Mouse (Mus musculus): ENCODE results near the gene 1700015G11Rik. TPM values are rescaled to one million over a fixed set of nuclear protein-coding genes. Genes with fewer than 3 reads are reported as not detected.

1700015G11Rik gene
- polyA plus RNA-seq, 1 experiment from 2014 or later = not detected

DNA sequence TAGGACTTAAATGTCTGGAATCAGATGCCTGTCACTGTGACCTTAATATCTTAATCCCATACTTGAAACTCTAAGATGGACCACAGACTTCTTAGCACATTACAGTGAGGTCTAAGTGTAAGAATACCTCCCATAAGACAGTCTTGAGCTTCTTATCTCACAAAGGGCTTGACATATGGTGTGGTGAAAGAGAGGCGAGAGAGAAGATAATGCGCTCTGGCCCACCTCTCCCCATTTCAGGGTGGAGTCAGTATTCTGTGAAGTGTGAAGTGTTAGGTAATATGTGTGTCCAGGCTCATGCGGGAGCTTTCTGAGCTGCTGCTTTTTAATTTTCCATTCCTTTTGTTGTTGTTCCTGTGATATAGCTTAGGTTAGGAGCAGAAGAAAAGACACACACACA lies 24.5 kb downstream of the 1700015G11Rik start:
- 77% methylated on average over 3 of the region's 3 CpGs for WGBS
- no peak for ATAC-seq (replicated peaks)
- Histone ChIP-seq H3K9me3 (no peaks in the 10 kb centered on the region), H3K27ac (no peak overlapping the region), H3K4me3 (no peak overlapping the region), H3K4me1 (no peaks in the 10 kb centered on the region), H3K4me2 (no peak overlapping the region), H3K9ac (no peak overlapping the region), H3K36me3 (replicated peaks) (no peaks in the 10 kb centered on the region), H3K27me3 (replicated peaks) (no peaks in the 10 kb centered on the region)

DNA sequence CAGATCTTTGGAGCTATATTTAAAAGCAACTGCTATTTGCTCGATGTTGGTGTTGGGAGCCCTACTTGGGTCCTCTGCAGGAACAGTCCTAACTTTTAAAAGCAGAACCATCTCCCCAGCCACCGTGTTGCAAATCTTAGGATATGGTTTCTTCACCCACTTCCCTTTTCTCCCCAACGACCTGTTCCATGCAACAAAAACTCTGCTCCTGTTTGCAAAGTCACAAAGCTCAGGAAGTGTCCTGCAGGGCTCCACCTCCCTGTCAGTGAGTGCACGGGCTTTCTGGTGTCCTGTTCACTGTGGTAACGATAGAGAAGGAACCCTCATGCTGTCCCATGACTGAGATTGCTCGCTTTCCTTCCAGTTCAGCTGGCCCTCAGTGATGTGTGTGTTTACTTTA lies 28.6 kb downstream of the 1700015G11Rik start:
- H3K27ac ChIP-seq = no peak overlapping the region
- H3K4me1 ChIP-seq = no peaks in the 10 kb centered on the region
- no peak overlapping the region for H3K4me2 ChIP-seq
- H3K27me3 ChIP-seq (replicated peaks) = no peaks in the 10 kb centered on the region
- WGBS = 80% methylated on average over 6 of the region's 6 CpGs
- H3K9ac ChIP-seq = no peak overlapping the region
- ATAC-seq (replicated peaks) = no peak
- no peak overlapping the region for H3K4me3 ChIP-seq
- no peaks in the 10 kb centered on the region for H3K36me3 ChIP-seq (replicated peaks)
- H3K9me3 ChIP-seq = no peaks in the 10 kb centered on the region

DNA sequence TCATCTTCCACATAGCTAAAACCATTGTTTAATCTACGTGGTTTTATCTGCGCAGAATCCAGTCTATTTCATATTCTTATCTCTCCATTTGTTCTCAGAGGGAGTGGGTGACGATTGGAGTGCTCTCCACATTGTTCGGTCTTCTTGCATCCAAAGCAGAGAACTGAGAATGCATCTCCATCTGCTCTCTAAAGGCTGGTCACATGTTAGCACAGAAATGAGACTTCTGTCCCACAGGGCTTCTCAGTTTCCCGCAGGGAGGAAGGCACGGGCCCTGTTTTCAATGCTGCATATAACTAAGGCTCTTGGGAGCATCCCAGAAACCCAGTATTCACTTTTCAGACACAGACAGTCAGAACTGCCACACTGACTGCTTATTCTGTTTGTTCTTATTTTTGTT lies 29.8 kb downstream of the 1700015G11Rik start:
- WGBS = 75% methylated on average over 6 of the region's 6 CpGs
- H3K27me3 ChIP-seq (replicated peaks) = no peaks in the 10 kb centered on the region
- ATAC-seq (replicated peaks) = no peak

DNA sequence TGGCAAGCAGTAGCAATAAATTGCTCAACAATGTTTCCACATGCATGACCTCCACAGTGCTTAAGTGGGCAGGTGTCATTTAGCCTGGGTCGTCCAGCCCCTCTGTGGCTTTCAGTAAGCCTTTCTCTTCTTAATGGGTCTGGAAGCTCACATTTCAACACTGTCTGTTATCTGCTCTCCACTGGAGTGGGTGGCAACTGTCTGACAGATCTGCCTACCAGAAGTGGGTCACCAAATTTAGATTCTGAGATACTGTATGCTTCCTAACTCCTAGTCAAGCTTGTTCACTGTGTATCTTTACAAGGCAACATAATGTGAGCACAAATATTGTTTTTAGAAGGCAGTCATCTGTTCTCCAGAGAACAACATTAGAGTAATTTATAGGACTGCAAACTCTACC lies 33.2 kb downstream of the 1700015G11Rik start:
- 29% methylated on average over 1 of the region's 1 CpGs for WGBS

More for the DNA sequence above, 29.8 kb downstream of the 1700015G11Rik start:
- no peaks in the 10 kb centered on the region for H3K36me3 ChIP-seq (replicated peaks)
- no peak overlapping the region for H3K27ac ChIP-seq
- H3K9ac ChIP-seq = no peak overlapping the region
- no peak overlapping the region for H3K4me2 ChIP-seq
- H3K4me1 ChIP-seq = no peaks in the 10 kb centered on the region
- H3K4me3 ChIP-seq = no peak overlapping the region
- H3K9me3 ChIP-seq = no peaks in the 10 kb centered on the region

DNA sequence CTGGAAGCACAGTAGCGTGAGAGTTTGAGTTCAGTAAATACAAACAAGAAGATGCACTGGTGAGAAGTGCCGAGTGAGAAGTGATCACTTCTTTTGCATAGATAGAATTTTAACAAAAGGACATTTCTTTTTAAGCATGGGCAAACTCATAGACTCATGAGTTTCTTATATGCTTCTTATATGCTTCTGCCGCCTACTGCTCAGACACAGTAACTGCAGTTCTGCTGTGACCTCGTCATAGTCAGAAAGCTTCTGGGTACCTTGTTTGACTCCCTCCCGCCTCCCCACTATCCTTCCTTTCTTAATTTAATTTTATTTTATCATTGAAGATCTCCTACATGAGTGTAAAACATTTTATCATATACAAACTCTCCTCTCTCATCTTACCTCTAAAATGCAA lies 36.3 kb downstream of the 1700015G11Rik start:
- WGBS = 46% methylated on average over 5 of the region's 5 CpGs
- Histone ChIP-seq H3K9ac (no peak overlapping the region), H3K4me2 (no peak overlapping the region), H3K36me3 (replicated peaks) (no peaks in the 10 kb centered on the region), H3K4me3 (no peak overlapping the region), H3K4me1 (peaks cover 10% of the 10 kb centered on the region), H3K9me3 (no peaks in the 10 kb centered on the region), H3K27me3 (replicated peaks) (no peaks in the 10 kb centered on the region), H3K27ac (no peak overlapping the region)
- ATAC-seq (replicated peaks) = no peak

More for the DNA sequence above, 33.2 kb downstream of the 1700015G11Rik start:
- H3K27me3 ChIP-seq (replicated peaks) = no peaks in the 10 kb centered on the region
- H3K9me3 ChIP-seq = no peaks in the 10 kb centered on the region
- H3K36me3 ChIP-seq (replicated peaks) = no peaks in the 10 kb centered on the region
- no peak overlapping the region for H3K27ac ChIP-seq
- H3K4me1 ChIP-seq = no peaks in the 10 kb centered on the region
- no peak overlapping the region for H3K9ac ChIP-seq
- H3K4me3 ChIP-seq = no peak overlapping the region
- H3K4me2 ChIP-seq = no peak overlapping the region
- no peak for ATAC-seq (replicated peaks)

DNA sequence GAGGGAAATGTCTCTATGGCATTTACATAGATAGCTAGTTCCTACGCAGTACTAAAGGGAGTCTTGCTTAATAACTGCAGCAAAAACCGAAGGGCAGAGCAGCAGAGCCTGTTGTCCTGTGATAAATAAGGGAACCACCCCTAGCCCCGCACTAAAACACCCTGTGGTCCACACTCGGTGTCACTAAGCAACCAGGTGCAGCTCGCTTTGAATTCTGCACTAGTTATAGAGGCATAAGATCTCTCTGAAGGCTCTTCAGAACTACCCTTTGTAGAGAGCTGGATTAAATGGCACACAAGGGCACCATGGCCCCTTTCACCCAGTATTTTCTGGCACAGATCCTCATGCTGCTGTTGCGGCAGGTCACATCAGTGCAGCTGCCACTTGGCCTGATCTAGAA lies 40.3 kb downstream of the 1700015G11Rik start:
- H3K4me3 ChIP-seq = no peak overlapping the region
- H3K4me1 ChIP-seq = peaks cover 10% of the 10 kb centered on the region
- no peaks in the 10 kb centered on the region for H3K27me3 ChIP-seq (replicated peaks)
- WGBS = 43% methylated on average over 6 of the region's 6 CpGs
- ATAC-seq (replicated peaks) = peak; percentile 60
- H3K9me3 ChIP-seq = no peaks in the 10 kb centered on the region
- no peak overlapping the region for H3K9ac ChIP-seq
- peak overlapping the region; percentile 38; the same call in 1 of the 2 replicates for H3K27ac ChIP-seq
- H3K4me2 ChIP-seq = no peak overlapping the region
- H3K36me3 ChIP-seq (replicated peaks) = no peaks in the 10 kb centered on the region

DNA sequence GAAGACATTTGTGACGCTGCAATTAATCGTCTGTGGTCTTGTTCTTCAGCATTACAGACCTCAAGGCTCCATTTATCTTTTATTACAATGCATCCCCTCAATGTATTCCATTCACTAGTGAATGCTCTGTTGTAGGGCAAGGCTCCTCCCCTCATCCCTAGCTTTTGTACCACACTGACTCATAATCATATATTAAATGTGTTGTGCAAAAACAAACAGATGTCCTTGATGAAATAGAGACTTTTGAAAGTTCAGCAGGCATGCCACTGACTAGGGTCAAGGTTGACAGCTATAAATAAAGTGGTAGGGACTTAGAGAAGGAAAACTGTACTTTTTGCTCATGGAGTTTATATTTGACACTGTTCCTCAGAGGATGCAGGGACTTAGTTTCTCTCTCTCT lies 42.0 kb downstream of the 1700015G11Rik start:
- 76% methylated on average over 2 of the region's 2 CpGs for WGBS
- no peaks in the 10 kb centered on the region for H3K27me3 ChIP-seq (replicated peaks)
- H3K27ac ChIP-seq = no peak overlapping the region
- peaks cover 10% of the 10 kb centered on the region for H3K4me1 ChIP-seq
- H3K36me3 ChIP-seq (replicated peaks) = no peaks in the 10 kb centered on the region
- H3K9ac ChIP-seq = no peak overlapping the region
- no peaks in the 10 kb centered on the region for H3K9me3 ChIP-seq
- H3K4me3 ChIP-seq = no peak overlapping the region
- ATAC-seq (replicated peaks) = no peak
- no peak overlapping the region for H3K4me2 ChIP-seq

DNA sequence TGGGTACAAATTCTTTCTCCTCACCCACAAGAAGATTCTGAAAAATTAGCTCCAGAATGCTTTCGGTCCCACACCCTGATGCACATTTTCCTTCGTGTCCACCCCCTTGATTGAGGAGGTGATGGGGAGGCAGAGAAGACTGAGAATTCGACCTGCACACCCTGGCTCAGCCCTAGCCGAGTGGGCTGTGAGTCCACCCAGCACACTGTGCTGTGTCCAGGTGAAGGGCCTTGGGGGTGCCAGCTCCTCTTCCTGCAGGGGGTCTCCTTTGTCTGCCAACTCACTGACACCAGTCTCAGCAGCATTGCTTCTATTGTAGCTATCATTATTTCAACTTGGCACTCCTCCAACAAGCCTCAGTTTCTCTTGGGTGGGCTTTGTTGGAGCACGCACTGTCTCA lies 42.4 kb downstream of the 1700015G11Rik start:
- WGBS = 71% methylated on average over 5 of the region's 5 CpGs
- 0 out of 2 replicates have a peak, but pooled peaks have one; percentile 41 for ATAC-seq (replicated peaks)
- H3K9ac ChIP-seq = no peak overlapping the region
- no peaks in the 10 kb centered on the region for H3K36me3 ChIP-seq (replicated peaks)
- no peaks in the 10 kb centered on the region for H3K9me3 ChIP-seq
- H3K4me2 ChIP-seq = no peak overlapping the region
- H3K4me3 ChIP-seq = no peak overlapping the region
- H3K27me3 ChIP-seq (replicated peaks) = no peaks in the 10 kb centered on the region
- no peak overlapping the region for H3K27ac ChIP-seq
- peaks cover 10% of the 10 kb centered on the region for H3K4me1 ChIP-seq

DNA sequence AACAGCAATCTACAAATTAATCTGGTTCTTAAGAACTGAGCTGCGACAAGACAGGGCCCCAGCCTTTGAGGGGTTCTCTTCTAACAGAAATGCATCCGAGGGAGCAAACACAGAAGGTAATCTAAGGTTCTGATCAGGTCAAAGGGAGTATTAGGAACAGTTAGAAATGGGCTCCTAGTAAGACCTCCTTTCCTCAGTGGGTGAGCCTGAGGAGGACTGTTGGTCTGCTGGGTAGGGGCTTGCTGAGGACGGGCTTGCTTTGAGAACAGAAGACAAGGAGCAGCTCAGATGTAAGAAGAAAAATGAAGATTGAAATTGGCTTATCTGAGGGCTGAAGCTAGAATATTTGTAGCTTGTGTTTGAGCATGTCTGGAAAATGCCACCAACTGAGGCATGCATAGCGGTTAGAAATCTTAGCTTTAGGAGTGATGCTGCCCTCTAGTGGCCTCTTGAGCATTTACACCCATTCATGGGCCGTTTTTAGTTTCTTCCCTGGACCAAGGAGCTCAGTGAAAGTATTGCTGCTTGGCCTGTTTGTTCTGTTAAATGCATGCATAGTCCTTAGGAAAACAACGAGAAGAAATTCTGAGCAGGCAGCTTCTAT lies 43.2 kb downstream of the 1700015G11Rik start:
- Histone ChIP-seq H3K27me3 (replicated peaks) (no peaks in the 10 kb centered on the region), H3K9ac (no peak overlapping the region), H3K4me3 (no peak overlapping the region), H3K27ac (peak overlapping the region; percentile 60), H3K36me3 (replicated peaks) (no peaks in the 10 kb centered on the region), H3K4me2 (no peak overlapping the region), H3K9me3 (no peaks in the 10 kb centered on the region), H3K4me1 (peaks cover 10% of the 10 kb centered on the region)
- 34% methylated on average over 6 of the region's 6 CpGs for WGBS
- peak; percentile 75 for ATAC-seq (replicated peaks)

DNA sequence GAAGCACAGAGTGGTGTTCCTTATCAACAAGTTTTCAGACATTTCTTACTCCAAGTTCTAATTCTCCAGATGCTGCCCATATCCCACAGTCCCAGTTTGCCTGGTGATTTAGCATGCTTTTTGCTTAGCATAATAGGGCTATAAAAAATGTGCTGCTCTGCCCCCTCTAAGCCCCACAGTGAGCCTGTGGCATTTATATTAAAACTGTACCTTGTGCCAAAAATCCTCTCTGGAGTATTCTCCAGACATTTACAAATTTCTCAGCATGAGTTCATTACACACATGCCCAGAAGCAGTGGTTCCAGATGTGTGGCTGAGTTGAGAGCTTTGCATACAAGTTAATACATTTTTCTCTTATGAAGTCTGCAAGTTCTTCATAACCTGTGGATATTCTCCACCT lies 46.1 kb downstream of the 1700015G11Rik start:
- Histone ChIP-seq H3K27ac (no peak overlapping the region), H3K9me3 (no peaks in the 10 kb centered on the region), H3K4me1 (no peaks in the 10 kb centered on the region), H3K4me2 (no peak overlapping the region), H3K27me3 (replicated peaks) (no peaks in the 10 kb centered on the region), H3K4me3 (no peak overlapping the region), H3K9ac (no peak overlapping the region), H3K36me3 (replicated peaks) (no peaks in the 10 kb centered on the region)
- ATAC-seq (replicated peaks) = no peak

DNA sequence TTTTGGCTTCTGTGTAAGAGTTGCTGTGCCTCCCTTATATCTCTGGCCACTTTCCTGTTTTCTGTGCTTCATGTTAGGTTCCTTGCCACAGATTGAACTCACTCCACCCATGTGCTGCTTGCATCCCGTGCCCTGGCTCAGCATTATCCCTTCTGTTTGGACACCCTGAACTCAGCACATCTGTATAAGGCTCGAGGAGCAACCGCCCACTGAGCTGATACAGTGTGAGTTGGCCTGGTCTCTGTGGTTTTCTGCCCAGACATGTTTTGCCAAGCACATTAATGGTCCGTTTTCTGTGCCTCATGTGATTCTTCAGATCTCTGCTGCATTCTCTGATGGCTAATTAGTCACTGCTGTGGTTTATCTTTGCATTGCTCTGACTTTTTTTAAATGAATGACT lies 47.9 kb downstream of the 1700015G11Rik start:
- H3K27me3 ChIP-seq (replicated peaks) = no peaks in the 10 kb centered on the region
- H3K4me3 ChIP-seq = no peak overlapping the region
- H3K4me2 ChIP-seq = no peak overlapping the region
- peaks cover 2% of the 10 kb centered on the region; the same call in 1 of the 2 replicates for H3K4me1 ChIP-seq
- no peak for ATAC-seq (replicated peaks)
- H3K9ac ChIP-seq = no peak overlapping the region
- WGBS = 83% methylated on average over 4 of the region's 4 CpGs
- H3K27ac ChIP-seq = no peak overlapping the region
- H3K36me3 ChIP-seq (replicated peaks) = no peaks in the 10 kb centered on the region
- H3K9me3 ChIP-seq = no peaks in the 10 kb centered on the region

DNA sequence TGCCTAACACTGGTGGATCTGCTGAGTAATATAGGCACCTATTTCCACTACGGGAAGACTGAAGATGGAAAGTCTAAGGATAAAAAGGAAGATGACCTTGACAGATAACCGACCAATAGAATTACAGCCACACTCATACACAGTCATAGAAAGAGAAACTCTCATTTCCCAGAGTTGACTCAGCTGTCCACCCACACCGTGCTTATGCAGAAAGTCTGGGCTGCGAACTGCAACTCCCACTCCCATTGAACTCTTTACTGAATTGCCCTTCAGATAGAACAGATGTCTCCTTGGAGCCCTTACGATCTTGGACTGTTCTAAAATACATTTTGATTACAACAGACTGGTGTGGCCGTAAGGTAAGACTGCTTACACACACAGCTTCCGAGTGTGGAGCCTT lies 50.8 kb downstream of the 1700015G11Rik start:
- Histone ChIP-seq H3K27me3 (replicated peaks) (no peaks in the 10 kb centered on the region), H3K9me3 (no peaks in the 10 kb centered on the region), H3K9ac (no peak overlapping the region), H3K4me3 (no peak overlapping the region), H3K4me1 (peaks cover 23% of the 10 kb centered on the region), H3K4me2 (no peak overlapping the region), H3K36me3 (replicated peaks) (no peaks in the 10 kb centered on the region), H3K27ac (no peak overlapping the region)
- 91% methylated on average over 7 of the region's 7 CpGs for WGBS
- ATAC-seq (replicated peaks) = no peak

DNA sequence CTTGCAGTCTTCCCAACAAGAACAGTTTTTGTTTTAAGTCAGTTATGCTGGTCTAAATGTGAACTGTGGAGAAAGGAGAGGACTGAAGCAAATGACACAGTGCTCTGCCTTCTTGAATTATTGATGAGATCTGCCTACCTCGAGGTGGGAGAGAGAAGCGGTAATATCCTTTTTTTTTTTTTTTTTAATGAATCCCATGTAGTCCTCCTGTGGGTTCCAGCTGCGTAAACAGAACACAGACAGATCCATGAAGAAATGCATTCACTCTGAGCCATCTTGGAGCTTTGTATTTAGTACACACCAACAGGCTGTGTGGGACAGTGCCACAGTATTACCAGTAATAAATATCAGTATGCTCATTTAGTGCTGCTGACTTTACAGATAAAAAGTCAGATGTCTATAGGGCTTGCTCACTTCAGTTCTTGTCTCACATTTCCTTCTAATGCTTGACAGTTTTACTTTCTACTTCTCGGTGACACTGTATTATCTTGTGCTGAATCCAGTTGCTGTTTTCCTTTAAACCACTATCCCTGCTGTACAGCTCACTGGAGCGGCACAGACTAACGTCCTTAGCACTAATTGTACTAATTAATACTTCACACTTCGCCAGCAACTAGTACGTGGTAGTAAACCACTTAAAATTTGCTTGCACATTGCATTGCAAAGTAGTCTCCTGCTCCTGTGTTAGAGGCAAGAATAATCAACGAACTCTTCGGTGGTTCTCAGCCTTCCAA lies 53.1 kb downstream of the 1700015G11Rik start:
- peak overlapping the region; percentile 67 for H3K27ac ChIP-seq
- no peak overlapping the region for H3K9ac ChIP-seq
- peak; percentile 57 for ATAC-seq (replicated peaks)
- 43% methylated on average over 10 of the region's 10 CpGs for WGBS
- no peaks in the 10 kb centered on the region for H3K9me3 ChIP-seq
- no peak overlapping the region for H3K4me2 ChIP-seq
- no peaks in the 10 kb centered on the region for H3K27me3 ChIP-seq (replicated peaks)
- no peaks in the 10 kb centered on the region for H3K36me3 ChIP-seq (replicated peaks)
- peaks cover 23% of the 10 kb centered on the region for H3K4me1 ChIP-seq
- no peak overlapping the region for H3K4me3 ChIP-seq

All from midbrain, embryonic 15.5 days (tissue).